Mouse (Mus musculus) testis, adult 2 months (tissue): ENCODE data around the gene Aipl1. TPM values are rescaled to one million over a fixed set of nuclear protein-coding genes. Genes with fewer than 3 reads are reported as not detected.

Source experiments
- H3K27ac ChIP-seq: fragments of 200-500 bp; 2 replicates; pipeline ENCODE4 v1.5.1; 2012; ENCODE audit warnings: low read depth, low read length; ENCODE audit not compliant: control insufficient read depth, insufficient read depth
- H3K27me3 ChIP-seq: fragments of 200-500 bp; 2 replicates; pipeline ENCODE4 v1.6.1; 2012; ENCODE audit warnings: mild to moderate bottlenecking, low read length, moderate library complexity; ENCODE audit not compliant: control insufficient read depth, insufficient read depth
- H3K36me3 ChIP-seq: fragments of 200-500 bp; 2 replicates; pipeline ENCODE4 v1.6.1; 2012; ENCODE audit warnings: mild to moderate bottlenecking, low read length; ENCODE audit not compliant: control insufficient read depth, insufficient read depth
- H3K4me1 ChIP-seq: fragments of 200-500 bp; 2 replicates; pipeline ENCODE4 v1.6.1; 2012; ENCODE audit warnings: low read length; ENCODE audit not compliant: control insufficient read depth, insufficient read depth
- H3K4me3 ChIP-seq: fragments of 200-500 bp; 2 replicates; pipeline ENCODE4 v1.5.1; 2012; ENCODE audit warnings: low read depth, mild to moderate bottlenecking, low read length, moderate library complexity, mixed read lengths; ENCODE audit not compliant: control insufficient read depth
- CTCF ChIP-seq: fragments of 200-500 bp; IDR thresholded peaks from 2 replicates; pipeline ENCODE4 v1.5.1; 2012; ENCODE audit warnings: low read depth, mild to moderate bottlenecking, inconsistent platforms, low read length, moderate library complexity; ENCODE audit not compliant: control insufficient read depth, insufficient read depth, insufficient replicate concordance
- POLR2A ChIP-seq: fragments of 200-500 bp; IDR thresholded peaks from 2 replicates; pipeline ENCODE4 v1.6.1; 2012; ENCODE audit warnings: low read depth, mild to moderate bottlenecking, inconsistent platforms, low read length, moderate library complexity; ENCODE audit not compliant: control insufficient read depth
- polyA plus RNA-seq: library from polyadenylated mRNA; depleted of rRNA; stranded (reverse); fragments of >200 nt; gene quantifications from 2 replicates; pipeline ENCODE4 v1.2.3, GENCODE M21; 2012

Gene Aipl1
- polyA plus RNA-seq, 1 experiment, result 0.62 TPM

DNA sequence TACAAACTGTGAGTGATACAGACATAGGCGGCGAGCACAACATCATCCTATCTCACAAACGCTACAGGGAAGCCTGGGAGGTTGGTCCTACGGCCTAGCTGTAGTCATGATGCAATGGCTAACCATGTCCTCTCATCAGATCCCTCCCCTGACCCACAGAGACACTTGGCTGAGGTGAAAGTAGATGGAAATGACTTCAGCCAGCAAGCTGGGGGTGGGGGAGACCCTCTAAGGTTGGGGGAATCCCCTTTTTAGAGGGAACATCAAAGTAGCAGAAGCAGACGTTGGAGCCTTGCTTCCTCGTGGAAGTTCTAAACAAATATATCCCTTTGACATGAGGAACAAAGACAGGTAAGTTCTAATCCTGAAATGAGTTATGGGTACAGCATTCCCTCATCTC, 27.1 kb upstream of the Aipl1 start:
- no peak for TF ChIP-seq POLR2A
- no peak for TF ChIP-seq CTCF
- Histone ChIP-seq H3K36me3 (no peaks in the 10 kb centered on the region), H3K4me3 (no peak overlapping the region), H3K27me3 (no peaks in the 10 kb centered on the region), H3K27ac (no peak overlapping the region), H3K4me1 (no peaks in the 10 kb centered on the region)

GRCm38 (mm10) chr11:72061093-72061620, 23.8 kb upstream of the Aipl1 start:
- TF ChIP-seq CTCF, result no peak
- Histone ChIP-seq H3K27me3 (no peaks in the 10 kb centered on the region), H3K36me3 (no peaks in the 10 kb centered on the region), H3K4me3 (no peak overlapping the region), H3K4me1 (no peaks in the 10 kb centered on the region), H3K27ac (no peak overlapping the region)

GRCm38 (mm10) chr11:72060416-72060815, 23.1 kb upstream of the Aipl1 start:
- H3K27ac ChIP-seq, result no peak overlapping the region

GRCm38 (mm10) chr11:72057166-72057565, 19.9 kb upstream of the Aipl1 start:
- Histone ChIP-seq H3K4me3 (no peak overlapping the region), H3K27me3 (no peaks in the 10 kb centered on the region), H3K4me1 (no peaks in the 10 kb centered on the region), H3K36me3 (no peaks in the 10 kb centered on the region), H3K27ac (no peak overlapping the region)
- TF ChIP-seq CTCF, result no peak

More at GRCm38 (mm10) chr11:72060416-72060815, 23.1 kb upstream of the Aipl1 start:
- no peaks in the 10 kb centered on the region for H3K36me3 ChIP-seq
- TF ChIP-seq POLR2A, result no peak
- no peak for TF ChIP-seq CTCF
- H3K27me3 ChIP-seq, result no peaks in the 10 kb centered on the region
- H3K4me1 ChIP-seq, result no peaks in the 10 kb centered on the region
- no peak overlapping the region for H3K4me3 ChIP-seq

DNA sequence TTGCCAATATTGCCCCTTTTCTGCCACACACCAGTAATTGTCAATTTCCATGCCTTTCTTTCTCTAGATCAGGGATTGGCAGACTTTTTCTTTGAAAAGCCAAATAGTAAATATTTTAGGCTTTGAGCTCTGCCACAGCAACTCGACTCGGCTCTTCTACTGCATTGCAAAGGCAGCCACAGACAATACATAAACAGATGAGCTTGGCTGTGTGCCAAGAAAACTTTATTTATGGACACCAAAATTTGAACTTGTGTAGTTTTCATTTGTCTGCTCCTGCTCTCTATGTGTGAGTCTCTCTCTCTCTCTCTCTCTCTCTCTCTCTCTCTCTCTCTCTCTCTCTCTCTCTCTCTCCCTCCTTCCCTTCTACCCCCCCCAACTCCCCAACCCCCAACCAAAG, 17.9 kb upstream of the Aipl1 start:
- TF ChIP-seq CTCF (no peak), POLR2A (no peak)
- Histone ChIP-seq H3K4me3 (no peak overlapping the region), H3K27ac (no peak overlapping the region), H3K4me1 (peaks cover 9% of the 10 kb centered on the region), H3K36me3 (no peaks in the 10 kb centered on the region), H3K27me3 (no peaks in the 10 kb centered on the region)

DNA sequence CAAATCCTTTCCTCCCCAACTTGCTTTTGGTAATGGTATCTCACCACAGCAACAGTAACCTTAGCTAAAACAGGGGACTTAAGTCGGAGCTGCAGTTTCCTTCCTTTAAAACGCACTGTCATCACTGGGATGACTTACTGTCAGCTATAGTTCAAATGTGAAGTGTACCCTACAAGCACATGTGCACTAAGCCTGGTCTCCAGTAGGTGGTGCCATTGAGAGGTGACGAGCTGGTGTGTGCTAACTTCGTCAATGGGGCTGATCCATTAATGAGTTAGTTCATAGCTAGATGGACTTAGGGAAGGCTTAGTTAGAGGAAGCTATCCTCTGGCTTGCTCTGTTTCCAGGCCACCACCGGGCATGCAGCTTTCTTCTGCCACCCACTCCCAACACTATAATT, 15.3 kb upstream of the Aipl1 start:
- Histone ChIP-seq H3K27me3 (no peaks in the 10 kb centered on the region), H3K27ac (no peak overlapping the region), H3K4me3 (no peak overlapping the region), H3K4me1 (peaks cover 9% of the 10 kb centered on the region), H3K36me3 (no peaks in the 10 kb centered on the region)
- TF ChIP-seq POLR2A (no peak), CTCF (peak; percentile 70; the same call in 1 of the 2 replicates)

DNA sequence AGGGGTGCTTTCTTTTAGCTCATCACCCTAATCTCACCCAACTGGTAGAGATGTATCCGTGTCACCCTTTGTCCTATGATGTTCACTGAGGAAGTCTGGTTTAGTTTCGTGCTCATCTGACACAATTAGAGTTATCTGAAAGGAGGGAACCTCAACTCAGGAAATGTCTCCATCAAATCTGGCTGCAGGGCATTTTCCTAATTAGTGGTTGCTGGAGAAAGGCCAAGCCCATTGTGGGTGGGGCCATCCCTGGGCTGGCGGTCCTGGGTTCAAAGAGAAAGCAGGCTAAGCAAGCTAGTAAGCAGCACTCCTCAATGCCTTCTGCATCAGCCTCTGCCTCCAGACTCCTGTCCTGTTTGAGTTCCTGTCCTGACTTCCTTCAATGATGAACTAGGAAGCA, 14.9 kb upstream of the Aipl1 start:
- TF ChIP-seq POLR2A, result no peak
- 0 out of 2 replicates have a peak, but pooled peaks have one; percentile 8 for TF ChIP-seq CTCF
- no peaks in the 10 kb centered on the region for H3K36me3 ChIP-seq
- H3K4me3 ChIP-seq, result no peak overlapping the region
- no peak overlapping the region for H3K27ac ChIP-seq
- no peaks in the 10 kb centered on the region for H3K27me3 ChIP-seq
- peaks cover 9% of the 10 kb centered on the region for H3K4me1 ChIP-seq
